Mouse (Mus musculus) C2C12 (cell line): Measurements from ENCODE around the gene Calr4.

Experiments used
- CTCF ChIP-seq: IDR thresholded peaks from one replicate; pipeline ENCODE4 v1.5.1; 2011; ENCODE audit not compliant: control insufficient read depth, insufficient read depth, insufficient read length
- MYOD1 ChIP-seq: IDR thresholded peaks from one replicate; pipeline ENCODE4 v1.6.1; 2011; ENCODE audit warnings: low read depth; ENCODE audit not compliant: control insufficient read depth, insufficient read length
- USF1 ChIP-seq: IDR thresholded peaks from one replicate; pipeline ENCODE4 v1.6.1; 2011; ENCODE audit warnings: low read depth, mild to moderate bottlenecking, control low read depth, moderate library complexity

- TF ChIP-seq CTCF (no peak), MYOD1 (no peak), USF1 (no peak)
These were observed 34.6 kb downstream of the Calr4 start for GRCm38 (mm10) chr4:109268903-109269302.
